Mouse (Mus musculus) forebrain, embryonic 10.5 days (tissue): ENCODE results near the gene Tmprss9. TPM values are rescaled to one million over a fixed set of nuclear protein-coding genes. Genes with fewer than 3 reads are reported as not detected.
A peak's percentile ranks its signal among the peaks of the same experiment; 100 is the strongest.

Source experiments
- DNase-seq: peaks from one replicate; pipeline ENCODE4 v3.0.0-alpha.2; 2017; ENCODE audit warnings: low spot score; ENCODE audit errors: extremely low spot score
- H3K27ac ChIP-seq: fragments of 300-500 bp; sonication (generic); 2 replicates; pipeline ENCODE4 v1.5.1; 2016; ENCODE audit warnings: mild to moderate bottlenecking
- H3K27me3 ChIP-seq: fragments of 300-500 bp; sonication (generic); 2 replicates; pipeline ENCODE4 v1.6.1; 2016; ENCODE audit warnings: mild to moderate bottlenecking; ENCODE audit not compliant: poor library complexity, severe bottlenecking
- H3K36me3 ChIP-seq: fragments of 300-500 bp; sonication (generic); replicated peaks from 2 replicates; pipeline ENCODE4 v1.6.1; 2016; ENCODE audit warnings: mild to moderate bottlenecking, moderate library complexity
- H3K4me1 ChIP-seq: fragments of 300-500 bp; sonication (generic); 2 replicates; pipeline ENCODE4 v1.6.1; 2016
- H3K4me3 ChIP-seq: fragments of 300-500 bp; sonication (generic); 2 replicates; pipeline ENCODE4 v1.5.1; 2016; ENCODE audit warnings: mild to moderate bottlenecking, moderate library complexity
- H3K9me3 ChIP-seq: fragments of 300-500 bp; sonication (generic); 2 replicates; pipeline ENCODE4 v1.6.1; 2016; ENCODE audit warnings: mild to moderate bottlenecking, moderate library complexity
- WGBS: fragments of 180-500 bp; shearing (Covaris S2); methylation state at CpG from one replicate; pipeline ENCODE4 v1.1.7; 2016; 5-methylcytosine and 5-hydroxymethylcytosine counted together
- polyA plus RNA-seq: library from polyadenylated mRNA; unstranded; fragments of >200 nt; fragmentation: Nextera tagmentation; extraction: Ambion mirVana; gene quantifications from 2 replicates; pipeline ENCODE4 v1.2.1, GENCODE M21; 2016

Gene Tmprss9
- polyA plus RNA-seq, 1 experiment from 2014 or later: not detected

DNA sequence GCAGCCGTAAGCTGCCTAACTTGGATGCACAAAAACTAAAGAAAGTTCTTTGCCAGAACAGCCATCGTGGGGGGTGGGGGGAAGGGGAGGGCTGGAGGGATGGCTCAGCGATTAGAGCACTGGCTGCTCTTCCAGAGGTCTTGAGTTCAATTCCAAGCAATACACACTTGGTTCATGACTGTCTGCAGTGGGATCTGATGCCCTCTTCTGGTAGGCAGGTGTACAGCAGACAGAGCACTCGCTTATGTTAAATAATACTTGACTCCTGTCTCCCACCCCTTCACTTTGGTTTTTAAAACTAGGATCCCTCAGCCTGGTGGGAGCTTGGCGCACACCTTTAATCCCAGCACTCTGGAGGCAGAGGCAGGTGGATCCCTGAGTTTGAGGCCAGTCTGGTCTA is 4.4 kb downstream of the Tmprss9 start:
- peaks cover 10% of the 10 kb centered on the region; the same call in 1 of the 2 replicates for H3K27me3 ChIP-seq
- H3K4me1 ChIP-seq: peaks cover 24% of the 10 kb centered on the region

GRCm38 (mm10) chr10:80876594-80876993 is 4.9 kb downstream of the Tmprss9 start:
- Histone ChIP-seq H3K27me3 (peaks cover 10% of the 10 kb centered on the region; the same call in 1 of the 2 replicates), H3K9me3 (no peaks in the 10 kb centered on the region), H3K4me1 (peaks cover 24% of the 10 kb centered on the region), H3K4me3 (no peak overlapping the region; the same call in 1 of the 2 replicates), H3K27ac (peak overlapping the region; percentile 53; the same call in 1 of the 2 replicates), H3K36me3 (no peaks in the 10 kb centered on the region)
- DNase-seq: no peak
- WGBS: 21% methylated on average over 3 of the region's 3 CpGs

More for the DNA sequence above, 4.4 kb downstream of the Tmprss9 start:
- Histone ChIP-seq H3K4me3 (no peak overlapping the region; the same call in 1 of the 2 replicates), H3K27ac (no peak overlapping the region), H3K9me3 (no peaks in the 10 kb centered on the region), H3K36me3 (no peaks in the 10 kb centered on the region)
- WGBS: 28% methylated on average over 5 of the region's 5 CpGs
- peak; percentile 58 for DNase-seq

DNA sequence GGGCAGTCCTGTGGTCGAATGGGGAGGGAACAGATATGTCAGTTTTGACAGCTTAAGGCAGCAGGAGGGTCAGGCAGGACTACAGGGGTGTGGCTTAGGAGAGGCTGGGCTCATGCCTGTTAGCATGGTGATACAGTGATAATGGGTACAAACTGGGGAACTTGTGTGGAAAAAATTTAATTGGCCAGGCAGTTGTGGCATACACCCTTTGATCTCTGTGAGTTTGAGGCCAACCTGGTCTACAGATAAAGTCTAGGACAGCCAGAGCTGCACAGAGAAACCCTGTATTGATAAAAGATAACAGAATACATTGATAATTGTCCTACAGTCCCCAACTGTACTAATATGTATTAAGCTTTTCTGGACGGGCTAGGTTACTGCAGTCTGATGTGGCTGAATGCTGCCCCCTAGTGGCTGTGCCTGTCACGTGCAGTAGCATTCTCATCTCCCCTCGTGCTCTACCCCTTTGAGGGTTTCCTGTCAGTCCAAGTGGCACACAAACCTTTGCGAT is 8.5 kb downstream of the Tmprss9 start:
- Histone ChIP-seq H3K27me3 (no peaks in the 10 kb centered on the region), H3K36me3 (no peaks in the 10 kb centered on the region), H3K27ac (no peak overlapping the region), H3K9me3 (no peaks in the 10 kb centered on the region), H3K4me3 (no peak overlapping the region), H3K4me1 (peaks cover 10% of the 10 kb centered on the region)
- 24% methylated on average over 5 of the region's 5 CpGs for WGBS
- DNase-seq: peak; percentile 77

DNA sequence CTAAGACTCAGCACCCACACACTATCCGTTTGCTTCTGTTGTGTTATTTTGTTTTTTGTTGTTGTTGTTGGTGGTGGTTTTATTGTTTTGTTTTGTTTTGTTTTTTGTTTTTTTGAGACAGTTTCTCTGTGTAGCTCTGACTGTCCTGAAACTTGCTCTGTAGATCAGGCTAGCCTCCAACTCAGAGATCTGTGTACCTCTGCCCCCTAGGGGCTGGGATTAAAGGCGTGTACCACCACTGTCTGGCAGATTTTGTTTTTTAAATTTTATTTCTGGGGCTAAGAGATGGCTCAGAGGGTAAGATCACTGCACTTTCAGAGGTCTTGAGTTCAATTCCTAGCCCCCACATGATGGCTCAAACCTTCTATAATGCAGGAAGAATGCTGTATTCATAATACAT is 9.3 kb downstream of the Tmprss9 start:
- Histone ChIP-seq H3K4me1 (peaks cover 12% of the 10 kb centered on the region), H3K9me3 (no peaks in the 10 kb centered on the region), H3K27me3 (no peaks in the 10 kb centered on the region), H3K4me3 (no peak overlapping the region), H3K36me3 (no peaks in the 10 kb centered on the region), H3K27ac (no peak overlapping the region)
- DNase-seq: no peak
- WGBS: 76% methylated on average over 2 of the region's 2 CpGs

DNA sequence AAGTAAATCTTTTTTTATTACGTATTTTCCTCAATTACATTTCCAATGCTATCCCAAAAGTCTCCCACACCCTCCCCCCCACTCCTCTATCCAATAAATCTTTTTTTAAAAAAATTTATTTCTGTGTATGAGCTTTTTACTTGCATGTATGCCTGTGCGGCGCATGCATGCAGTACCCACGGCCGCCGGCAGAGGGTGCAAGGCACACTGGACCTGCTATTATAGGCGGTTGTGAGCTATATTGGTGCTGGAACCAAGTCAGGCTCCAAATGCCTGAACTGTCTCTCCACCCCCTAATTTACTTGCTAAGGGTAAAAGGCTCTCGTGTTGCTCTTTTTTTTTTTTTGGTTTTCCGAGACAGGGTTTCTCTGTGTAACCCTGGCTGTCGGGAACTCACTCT is 9.7 kb downstream of the Tmprss9 start:
- no peak overlapping the region for H3K4me3 ChIP-seq
- H3K36me3 ChIP-seq: no peaks in the 10 kb centered on the region
- 26% methylated on average over 10 of the region's 10 CpGs for WGBS
- H3K4me1 ChIP-seq: peaks cover 11% of the 10 kb centered on the region
- H3K27me3 ChIP-seq: no peaks in the 10 kb centered on the region
- peak; percentile 79 for DNase-seq
- H3K27ac ChIP-seq: no peak overlapping the region
- no peaks in the 10 kb centered on the region for H3K9me3 ChIP-seq

GRCm38 (mm10) chr10:80887181-80887580 is 15.5 kb downstream of the Tmprss9 start:
- Histone ChIP-seq H3K4me3 (no peak overlapping the region), H3K27ac (no peak overlapping the region), H3K4me1 (0 out of 2 replicates have a peak, but pooled peaks cover 3% of the 10 kb centered on the region), H3K9me3 (peaks cover 2% of the 10 kb centered on the region), H3K36me3 (no peaks in the 10 kb centered on the region), H3K27me3 (peaks cover 36% of the 10 kb centered on the region)
- 85% methylated on average over 11 of the region's 11 CpGs for WGBS
- DNase-seq: no peak

- H3K4me1 ChIP-seq: peaks cover 26% of the 10 kb centered on the region
- peaks cover 11% of the 10 kb centered on the region for H3K9me3 ChIP-seq
- peaks cover 26% of the 10 kb centered on the region for H3K36me3 ChIP-seq
- peaks cover 18% of the 10 kb centered on the region for H3K27me3 ChIP-seq
- DNase-seq: no peak
- no peak overlapping the region for H3K27ac ChIP-seq
- WGBS: 91% methylated on average over 7 of the region's 7 CpGs
- no peak overlapping the region for H3K4me3 ChIP-seq
Measured at GRCm38 (mm10) chr10:80895100-80895499, 23.5 kb downstream of the Tmprss9 start.

GRCm38 (mm10) chr10:80895697-80896096 is 24.0 kb downstream of the Tmprss9 start:
- H3K9me3 ChIP-seq: peaks cover 11% of the 10 kb centered on the region
- peaks cover 27% of the 10 kb centered on the region for H3K4me1 ChIP-seq
- peaks cover 26% of the 10 kb centered on the region for H3K36me3 ChIP-seq
- peaks cover 12% of the 10 kb centered on the region for H3K27me3 ChIP-seq
- no peak for DNase-seq
- no peak overlapping the region for H3K27ac ChIP-seq
- WGBS: 88% methylated on average over 6 of the region's 6 CpGs
- no peak overlapping the region for H3K4me3 ChIP-seq

DNA sequence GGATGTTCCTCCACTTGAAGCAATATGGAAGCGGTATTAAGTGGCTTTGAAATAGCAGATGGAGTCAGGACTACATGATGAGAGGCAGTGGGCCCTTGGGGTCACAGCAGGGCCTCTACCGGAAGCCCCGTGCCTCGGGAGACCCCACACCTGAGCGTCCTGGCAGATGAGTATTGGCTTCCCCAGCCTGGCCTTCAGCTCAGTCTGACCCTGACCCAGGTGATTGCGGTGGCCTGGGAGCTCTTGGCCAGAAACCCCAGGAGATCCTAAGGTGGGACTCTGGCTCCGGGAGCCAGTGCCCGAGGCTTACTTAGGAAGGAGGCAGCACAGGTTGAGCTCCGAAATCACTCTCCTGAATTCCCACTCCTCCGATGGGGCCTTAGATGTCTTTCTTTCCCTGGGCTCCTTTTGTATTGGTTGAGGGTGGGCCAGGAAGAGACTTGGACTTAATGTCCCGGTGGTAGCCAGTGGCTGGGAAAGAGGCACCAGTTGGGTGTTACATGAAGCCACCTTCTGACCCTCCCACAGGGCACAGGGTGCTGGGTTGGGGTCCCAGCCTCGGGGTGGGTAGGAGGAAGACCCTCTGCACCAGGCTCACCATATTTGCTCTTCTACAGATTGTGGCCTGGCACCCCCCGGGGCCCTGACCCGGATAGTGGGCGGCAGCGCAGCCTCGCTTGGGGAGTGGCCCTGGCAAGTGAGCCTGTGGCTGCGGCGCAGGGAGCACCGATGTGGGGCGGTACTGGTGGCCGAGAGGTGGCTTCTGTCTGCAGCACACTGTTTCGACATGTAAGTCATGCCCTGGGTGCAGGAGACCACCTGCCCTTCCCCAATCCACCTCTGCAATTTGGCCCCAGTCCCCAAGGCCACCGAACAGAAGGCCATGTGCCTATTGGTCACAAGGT is 25.2 kb downstream of the Tmprss9 start:
- 76% methylated on average over 24 of the region's 24 CpGs for WGBS
- DNase-seq: no peak
- peaks cover 12% of the 10 kb centered on the region for H3K27me3 ChIP-seq
- H3K4me1 ChIP-seq: peaks cover 30% of the 10 kb centered on the region
- H3K36me3 ChIP-seq: peaks cover 32% of the 10 kb centered on the region
- H3K9me3 ChIP-seq: peaks cover 11% of the 10 kb centered on the region
- no peak overlapping the region for H3K27ac ChIP-seq
- H3K4me3 ChIP-seq: 0 out of 2 replicates have a peak overlapping the region, but pooled peaks have one; percentile 4

DNA sequence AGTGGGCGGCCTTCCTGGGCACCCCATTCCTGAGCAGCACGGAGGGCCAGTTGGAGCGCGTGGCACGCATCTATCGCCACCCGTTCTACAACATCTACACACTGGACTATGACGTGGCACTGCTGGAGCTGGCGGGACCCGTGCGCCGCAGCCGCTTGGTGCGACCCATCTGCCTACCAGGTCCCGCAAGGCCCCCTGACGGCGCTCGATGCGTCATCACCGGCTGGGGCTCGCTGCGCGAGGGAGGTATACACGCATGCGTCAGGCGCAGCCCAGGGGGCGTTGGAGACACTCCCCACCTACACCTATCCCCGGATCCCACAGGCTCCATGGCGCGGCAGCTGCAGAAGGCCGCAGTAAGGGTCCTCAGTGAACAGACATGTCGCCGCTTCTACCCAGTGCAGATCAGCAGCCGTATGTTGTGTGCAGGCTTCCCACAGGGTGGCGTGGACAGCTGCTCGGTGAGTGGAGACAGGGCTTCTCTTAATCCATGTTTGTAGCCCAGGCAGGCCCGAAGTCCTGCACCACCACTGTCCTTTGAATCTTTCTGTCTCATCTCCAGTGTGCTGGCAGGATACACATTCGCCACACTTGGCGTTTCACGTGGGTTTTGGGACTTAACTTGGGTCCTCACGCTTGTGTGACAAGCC is 26.3 kb downstream of the Tmprss9 start:
- Histone ChIP-seq H3K4me3 (peak overlapping the region; percentile 27), H3K9me3 (0 out of 2 replicates have a peak, but pooled peaks cover under 1% of the 10 kb centered on the region), H3K27me3 (peaks cover 12% of the 10 kb centered on the region), H3K36me3 (peaks cover 44% of the 10 kb centered on the region), H3K4me1 (peaks cover 30% of the 10 kb centered on the region), H3K27ac (no peak overlapping the region)
- DNase-seq: no peak
- 31% methylated on average over 41 of the region's 41 CpGs for WGBS

- Histone ChIP-seq H3K9me3 (no peaks in the 10 kb centered on the region), H3K27ac (no peak overlapping the region), H3K4me1 (peaks cover 30% of the 10 kb centered on the region), H3K27me3 (peaks cover 12% of the 10 kb centered on the region), H3K4me3 (peak overlapping the region; percentile 78), H3K36me3 (peaks cover 55% of the 10 kb centered on the region)
- no peak for DNase-seq
- WGBS: 92% methylated on average over 8 of the region's 8 CpGs
Measured at GRCm38 (mm10) chr10:80899074-80899473, 27.4 kb downstream of the Tmprss9 start.

DNA sequence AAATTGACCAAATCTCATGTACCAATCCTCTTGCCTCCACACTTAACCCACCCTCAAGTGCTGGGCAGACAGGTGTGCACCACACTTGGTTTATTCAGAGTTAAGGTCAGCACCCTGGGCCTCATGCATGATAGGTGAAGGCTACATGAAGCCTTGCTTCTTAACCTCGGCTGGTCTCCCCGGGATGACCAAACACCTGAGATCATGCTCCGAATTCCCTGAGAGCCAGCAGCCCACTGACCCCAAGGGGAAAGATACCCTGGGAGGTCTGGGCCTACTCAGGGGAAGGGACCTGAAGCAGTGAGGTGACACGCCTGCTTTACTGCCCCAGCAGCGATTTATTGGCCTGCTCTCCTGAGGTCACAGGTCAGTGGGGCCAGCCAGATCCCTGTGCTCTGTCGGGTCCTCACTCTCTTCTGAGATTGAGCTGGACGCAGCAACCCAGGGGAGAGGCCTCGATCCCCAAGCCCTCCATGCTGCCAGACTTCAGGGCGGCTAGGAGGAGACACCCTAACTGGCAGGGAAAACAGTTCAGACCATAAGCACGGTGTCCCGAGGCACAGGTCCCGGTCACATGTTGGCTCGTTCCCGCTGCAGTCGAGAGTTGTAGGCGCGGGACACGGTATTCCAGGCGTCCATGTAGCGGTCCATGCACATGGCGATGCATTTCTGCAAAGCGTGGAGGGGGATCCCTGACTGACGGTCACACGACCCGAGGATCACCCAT is 28.1 kb downstream of the Tmprss9 start:
- Histone ChIP-seq H3K27ac (peak overlapping the region; percentile 91), H3K36me3 (peaks cover 61% of the 10 kb centered on the region), H3K4me3 (peak overlapping the region; percentile 78), H3K4me1 (peaks cover 30% of the 10 kb centered on the region), H3K27me3 (peaks cover 12% of the 10 kb centered on the region), H3K9me3 (no peaks in the 10 kb centered on the region)
- DNase-seq: no peak
- 16% methylated on average over 25 of the region's 25 CpGs for WGBS
